Mouse (Mus musculus) spleen, adult 2 months (tissue): ENCODE measurements around the gene Ergic3.

Experiments
- CTCF ChIP-seq: fragments of 200-500 bp; IDR thresholded peaks from 2 replicates; pipeline ENCODE4 v1.5.1; 2011; ENCODE audit warnings: mild to moderate bottlenecking, inconsistent platforms; ENCODE audit not compliant: insufficient read depth, insufficient read length, insufficient replicate concordance; ENCODE audit errors: extremely low read depth
- POLR2A ChIP-seq: fragments of 200-500 bp; IDR thresholded peaks from 2 replicates; pipeline ENCODE4 v1.6.1; 2011; ENCODE audit warnings: low read depth, low read length, inconsistent platforms

- no peak for TF ChIP-seq CTCF
- no peak for TF ChIP-seq POLR2A
These were observed 57.5 kb downstream of the Ergic3 start, which contains the start of gene Spag4 for GRCm38 (mm10) chr2:156065099-156066041.
